Mouse (Mus musculus): ENCODE results near the gene Rd3. TPM values are rescaled to one million over a fixed set of nuclear protein-coding genes. Genes with fewer than 3 reads are reported as not detected.

Gene Rd3
- polyA plus RNA-seq (2012; rRNA removed) = 0.05 and 0.14 TPM in 2 replicates

GRCm38 (mm10) chr1:191977187-191977586 is at the start of gene Rd3:
TSS of gene Rd3 (plus strand) at chr1:191977370.
- WGBS = 53% methylated on average over 5 of the region's 5 CpGs
- DNase-seq (ENCODE audit: low read depth, low spot score) = no peak

GRCm38 (mm10) chr1:191928345-191928744 is 48.8 kb upstream of the Rd3 start:
- 63% methylated on average over 7 of the region's 7 CpGs for WGBS
- DNase-seq (ENCODE audit: low read depth, low spot score) = no peak

GRCm38 (mm10) chr1:191929065-191929464 is 48.1 kb upstream of the Rd3 start:
- no peak for DNase-seq (ENCODE audit: low read depth, low spot score)
- whole genome bisulfite sequencing = 67% methylated on average over 8 of the region's 8 CpGs

- no peak for DNase-seq (ENCODE audit: low read depth, low spot score)
- WGBS = 76% methylated on average over 12 of the region's 12 CpGs
Measured at GRCm38 (mm10) chr1:191929897-191930524, 47.2 kb upstream of the Rd3 start.

GRCm38 (mm10) chr1:191930525-191931105 is 46.6 kb upstream of the Rd3 start:
- 80% methylated on average over 3 of the region's 3 CpGs for WGBS
- no peak for DNase-seq (ENCODE audit: low read depth, low spot score)

- no peak for DNase-seq (ENCODE audit: low read depth, low spot score)
- WGBS = 59% methylated on average over 8 of the region's 8 CpGs
Measured at GRCm38 (mm10) chr1:191932286-191932985, 44.7 kb upstream of the Rd3 start.

- 56% methylated on average over 4 of the region's 4 CpGs for WGBS
Measured at GRCm38 (mm10) chr1:191932986-191933632, 44.1 kb upstream of the Rd3 start.

GRCm38 (mm10) chr1:191943638-191944037 is 33.5 kb upstream of the Rd3 start:
- WGBS = 80% methylated on average over 6 of the region's 6 CpGs
- DNase-seq (ENCODE audit: low read depth, low spot score) = no peak

More at GRCm38 (mm10) chr1:191932986-191933632, 44.1 kb upstream of the Rd3 start:
- DNase-seq (ENCODE audit: low read depth, low spot score) = no peak

- no peak for DNase-seq (ENCODE audit: low read depth, low spot score)
- WGBS = 96% methylated on average over 8 of the region's 8 CpGs
Measured at GRCm38 (mm10) chr1:191945341-191945740, 31.8 kb upstream of the Rd3 start.

GRCm38 (mm10) chr1:191945756-191946155 is 31.4 kb upstream of the Rd3 start:
- DNase-seq (ENCODE audit: low read depth, low spot score) = no peak
- 83% methylated on average over 5 of the region's 5 CpGs for WGBS

- 61% methylated on average over 7 of the region's 7 CpGs for WGBS
Measured at GRCm38 (mm10) chr1:191946261-191946660, 30.9 kb upstream of the Rd3 start.

GRCm38 (mm10) chr1:191946835-191947234 is 30.3 kb upstream of the Rd3 start:
- no peak for DNase-seq (ENCODE audit: low read depth, low spot score)
- 38% methylated on average over 2 of the region's 2 CpGs for WGBS

More at GRCm38 (mm10) chr1:191946261-191946660, 30.9 kb upstream of the Rd3 start:
- no peak for DNase-seq (ENCODE audit: low read depth, low spot score)

- DNase-seq (ENCODE audit: low read depth, low spot score) = no peak
- WGBS = 88% methylated on average over 8 of the region's 8 CpGs
Measured at GRCm38 (mm10) chr1:191947796-191948195, 29.4 kb upstream of the Rd3 start.

- 74% methylated on average over 8 of the region's 8 CpGs for WGBS
- DNase-seq (ENCODE audit: low read depth, low spot score) = no peak
Measured at GRCm38 (mm10) chr1:191948600-191948999, 28.6 kb upstream of the Rd3 start.

GRCm38 (mm10) chr1:191950611-191951010 is 26.6 kb upstream of the Rd3 start:
- no peak for DNase-seq (ENCODE audit: low read depth, low spot score)
- WGBS = 60% methylated on average over 2 of the region's 2 CpGs

GRCm38 (mm10) chr1:191952733-191953335 is 24.3 kb upstream of the Rd3 start:
- no peak for DNase-seq (ENCODE audit: low read depth, low spot score)
- 92% methylated on average over 11 of the region's 11 CpGs for WGBS

GRCm38 (mm10) chr1:191955101-191955500 is 22.1 kb upstream of the Rd3 start:
- no peak for DNase-seq (ENCODE audit: low read depth, low spot score)
- WGBS = 71% methylated on average over 3 of the region's 3 CpGs

- no peak for DNase-seq (ENCODE audit: low read depth, low spot score)
- 82% methylated on average over 3 of the region's 3 CpGs for WGBS
Measured at GRCm38 (mm10) chr1:191956261-191956660, 20.9 kb upstream of the Rd3 start.

- DNase-seq (ENCODE audit: low read depth, low spot score) = no peak
- 59% methylated on average over 2 of the region's 2 CpGs for WGBS
Measured at GRCm38 (mm10) chr1:191956871-191957270, 20.3 kb upstream of the Rd3 start.

- 61% methylated on average over 3 of the region's 3 CpGs for WGBS
- no peak for DNase-seq (ENCODE audit: low read depth, low spot score)
Measured at GRCm38 (mm10) chr1:191957321-191957720, 19.8 kb upstream of the Rd3 start.
